In genomic region chr12:32952416-32952815, GRCm38 (mm10) we compare ENCODE assay signal across 9 mouse cellular contexts. TPM values are rescaled to one million over a fixed set of nuclear protein-coding genes. Genes with fewer than 3 reads are reported as not detected.
DNase-seq lines count a peak whose midpoint lies in the region; ATAC-seq and TF ChIP-seq lines count a peak whose summit lies in the region.
"Had no signal": no experiment of that assay in that cellular context is flagged by ENCODE, and none has a peak within 500 bp of the region (broad histone marks: within the 10 kb centered on the region; RNA-seq: fewer than 3 reads in every experiment).

No protein-coding gene starts in this region.

- no peaks in the 10 kb centered on the region for H3K36me3 ChIP-seq in E14TG2a.4 (ENCODE audit: insufficient read depth, low read length)
- H3K36me3 ChIP-seq in megakaryocyte, embryonic 14.5 days (replicated peaks; ENCODE audit: low read length): peaks cover 4% of the 10 kb centered on the region
- no peaks in the 10 kb centered on the region for H3K36me3 ChIP-seq in testis, adult 2 months (ENCODE audit: control insufficient read depth, insufficient read depth, low read length)
- H3K36me3 ChIP-seq: midbrain, embryonic 12.5 days had no signal

- H3K4me1 ChIP-seq in E14TG2a.4 (replicated peaks; ENCODE audit: low read depth, low read length): peaks cover 14% of the 10 kb centered on the region
- peaks cover 37% of the 10 kb centered on the region for H3K4me1 ChIP-seq in megakaryocyte, embryonic 14.5 days
- H3K4me1 ChIP-seq in testis, adult 2 months (ENCODE audit: control insufficient read depth, insufficient read depth, low read length): no peaks in the 10 kb centered on the region; the same call in 1 of the 2 replicates

- no peak for TF ChIP-seq POLR2A in testis, adult 2 months (IDR thresholded peaks at IDR 0.05; ENCODE audit: control insufficient read depth, low read depth, low read length)

- 0 out of 2 replicates have a peak overlapping the region, but pooled peaks have one; percentile 15 for H3K27ac ChIP-seq in testis, adult 2 months (ENCODE audit: control insufficient read depth, insufficient read depth, low read depth, low read length)

- no peaks in the 10 kb centered on the region for H3K9me3 ChIP-seq in E14TG2a.4 (ENCODE audit: low read length)
- H3K9me3 ChIP-seq in megakaryocyte, embryonic 14.5 days: peaks cover 4% of the 10 kb centered on the region; the same call in 1 of the 2 replicates
- H3K9me3 ChIP-seq: midbrain, embryonic 12.5 days had no signal

- no peak overlapping the region for H3K4me3 ChIP-seq in E14TG2a.4 (replicated peaks; ENCODE audit: low read length)
- peak overlapping the region; percentile 86 for H3K4me3 ChIP-seq in megakaryocyte, embryonic 14.5 days (replicated peaks)
- H3K4me3 ChIP-seq in testis, adult 2 months (ENCODE audit: control insufficient read depth, low read depth, low read length): peak overlapping the region; percentile 84

- 0 out of 2 replicates have a peak, but pooled peaks have one; percentile 13 for TF ChIP-seq CTCF in E14TG2a.4 (conservative IDR thresholded peaks at IDR 0.05; ENCODE audit: low read length)
- TF ChIP-seq CTCF in testis, adult 2 months (IDR thresholded peaks at IDR 0.05; ENCODE audit: control insufficient read depth, insufficient read depth, insufficient replicate concordance, low read depth, low read length): peak; percentile 29; the same call in 1 of the 2 replicates

- no peak for DNase-seq in cerebellum, postnatal 4 days (ENCODE audit: low spot score in 2 of 2)
- DNase-seq in cerebellum, adult 11-12 months: peak; percentile 48
- peak; percentile 49 for DNase-seq in left cerebral cortex, adult 11 months (ENCODE audit: low spot score)

- ATAC-seq in cerebellum, adult (ENCODE audit: insufficient number of reproducible peaks, low FRiP score, low TSS enrichment): peak; percentile 16; the same call in 1 of the 2 replicates
- ATAC-seq in granulocyte monocyte progenitor cell, adult 5-6 weeks (replicated peaks; ENCODE audit: poor library complexity, severe bottlenecking): peak; percentile 23

- H3K27me3 ChIP-seq in E14TG2a.4 (ENCODE audit: insufficient read depth, low read length): peaks cover 4% of the 10 kb centered on the region
- no peaks in the 10 kb centered on the region for H3K27me3 ChIP-seq in megakaryocyte, embryonic 14.5 days (replicated peaks)
- H3K27me3 ChIP-seq in testis, adult 2 months (ENCODE audit: control insufficient read depth, insufficient read depth, low read length): no peaks in the 10 kb centered on the region
- H3K27me3 ChIP-seq: midbrain, embryonic 12.5 days had no signal

RNA-seq across cellular contexts. Expression of gene Sypl, which starts 1.3 kb away (rescaled TPM):
- 115 and 136 TPM in 2 replicates for total RNA-seq in granulocyte monocyte progenitor cell, adult 5-6 weeks (2014; fragmentation: Nextera tagmentation)
- total RNA-seq in granulocyte monocyte progenitor cell, adult 5-6 weeks (2017): 78.7 and 79.8 TPM in 2 replicates
- 5.0 and 7.1 TPM in 2 replicates for polyA plus RNA-seq in megakaryocyte, embryonic 14.5 days (2012; ENCODE audit: insufficient read depth, low replicate concordance)
- polyA plus RNA-seq in testis, adult 2 months (2012; rRNA removed): 173 and 221 TPM in 2 replicates

Comparison
In these comparisons a context has a peak if more than half of its experiments do, and no peak if none do; other contexts are left out.
1. DNase-seq: peak in cerebellum, adult 11-12 months (single experiment) and left cerebral cortex, adult 11 months (single experiment); none in cerebellum, postnatal 4 days (0 of 2).
2. RNA of gene Sypl, which starts 1.3 kb away (polyA plus RNA-seq): 173 to 221 TPM in testis, adult 2 months; 5.0 to 7.1 TPM in megakaryocyte, embryonic 14.5 days; every median in the first group is over 10 times any median in the second.